Mouse (Mus musculus) heart, embryonic 14.5 days (tissue): ENCODE data around the gene Nipal3. TPM values are rescaled to one million over a fixed set of nuclear protein-coding genes. Genes with fewer than 3 reads are reported as not detected.

Experiments used
- ATAC-seq: fragments of 200-750 bp; cut with Nextera tagmentation; 2 replicates; pipeline ENCODE4 v1.8.0; 2017; ENCODE audit warnings: low read depth, moderate TSS enrichment; ENCODE audit not compliant: insufficient number of reproducible peaks, insufficient read depth, low FRiP score
- H3K27ac ChIP-seq, 2 experiments: fragments of 200-500 bp in 1 of 2; fragments of 300-500 bp in 1 of 2; sonication (generic) in 1 of 2; replicated peaks in 1 of 2; 2 replicates each; pipeline ENCODE4 v1.5.1; 2012 to 2014; ENCODE audit warnings: low read depth in 2 of 2, low read length in 2 of 2, control low read depth in 1 of 2, mild to moderate bottlenecking in 1 of 2, mixed read lengths in 1 of 2; ENCODE audit not compliant: control insufficient read depth in 1 of 2, insufficient read depth in 1 of 2
- H3K27me3 ChIP-seq: fragments of 300-500 bp; sonication (generic); 2 replicates; pipeline ENCODE4 v1.6.1; 2014; ENCODE audit warnings: mild to moderate bottlenecking, low read length, control low read depth; ENCODE audit not compliant: control insufficient read depth, insufficient read depth
- H3K36me3 ChIP-seq: fragments of 300-500 bp; sonication (generic); 2 replicates; pipeline ENCODE4 v1.6.1; 2014; ENCODE audit warnings: mild to moderate bottlenecking, control low read depth, low read length, mixed read lengths; ENCODE audit not compliant: control insufficient read depth, insufficient read depth
- H3K4me1 ChIP-seq, 2 experiments: fragments of 200-500 bp in 1 of 2; fragments of 300-500 bp in 1 of 2; sonication (generic) in 1 of 2; 2 replicates each; pipeline ENCODE4 v1.6.1; 2012 to 2014; ENCODE audit warnings: low read length in 2 of 2, control low read depth in 1 of 2, mixed read lengths in 1 of 2; ENCODE audit not compliant: control insufficient read depth in 2 of 2, insufficient read depth in 2 of 2
- H3K4me2 ChIP-seq: fragments of 300-500 bp; sonication (generic); 2 replicates; pipeline ENCODE4 v1.6.1; 2014; ENCODE audit warnings: mild to moderate bottlenecking, low read length
- H3K4me3 ChIP-seq, 2 experiments: fragments of 200-500 bp in 1 of 2; fragments of 300-500 bp in 1 of 2; sonication (generic) in 1 of 2; 2 replicates each; pipeline ENCODE4 v1.5.1; 2012 to 2014; ENCODE audit warnings: low read length in 2 of 2, mild to moderate bottlenecking in 2 of 2, control low read depth in 1 of 2, low read depth in 1 of 2, moderate library complexity in 1 of 2; ENCODE audit not compliant: control insufficient read depth in 1 of 2, insufficient read depth in 1 of 2
- H3K9ac ChIP-seq: fragments of 300-500 bp; sonication (generic); 2 replicates; pipeline ENCODE4 v1.6.1; 2014; ENCODE audit warnings: mild to moderate bottlenecking, low read length
- H3K9me3 ChIP-seq: fragments of 300-500 bp; sonication (generic); 2 replicates; pipeline ENCODE4 v1.6.1; 2016; ENCODE audit warnings: low read length, control low read depth; ENCODE audit not compliant: control insufficient read depth
- WGBS: fragments of 180-500 bp; shearing (Covaris S2); extraction: QIAGEN DNeasy Blood & Tissue Kit; methylation state at CpG from one replicate; pipeline ENCODE4 v1.1.7; 2014; 5-methylcytosine and 5-hydroxymethylcytosine counted together
- polyA plus RNA-seq: library from polyadenylated mRNA; unstranded; fragments of >200 nt; fragmentation: Nextera tagmentation; extraction: Ambion mirVana; gene quantifications from 2 replicates; pipeline ENCODE4 v1.2.1, GENCODE M21; 2014

The Nipal3 gene
- polyA plus RNA-seq, 1 experiment from 2014 or later = 4.5 TPM

GRCm38 (mm10) chr4:135489256-135489655 is 5.6 kb downstream of the Nipal3 start:
- Histone ChIP-seq H3K36me3 (peaks cover 20% of the 10 kb centered on the region), H3K4me2 (no peak overlapping the region), H3K27ac (no peak overlapping the region), H3K27me3 (no peaks in the 10 kb centered on the region), H3K9me3 (no peaks in the 10 kb centered on the region), H3K4me1 (peaks cover 3% of the 10 kb centered on the region in 2 experiments; a peak in 2 of 4 replicates), H3K4me3 (no peak overlapping the region), H3K9ac (no peak overlapping the region)
- no peak for ATAC-seq
- 89% methylated on average over 7 of the region's 7 CpGs for WGBS

GRCm38 (mm10) chr4:135486352-135486751 is 8.5 kb downstream of the Nipal3 start:
- no peaks in the 10 kb centered on the region for H3K27me3 ChIP-seq
- H3K27ac ChIP-seq = no peak overlapping the region
- no peak overlapping the region for H3K4me2 ChIP-seq
- no peak for ATAC-seq
- no peak overlapping the region for H3K9ac ChIP-seq
- H3K4me3 ChIP-seq = no peak overlapping the region
- peaks cover 24% of the 10 kb centered on the region for H3K36me3 ChIP-seq
- no peaks in the 10 kb centered on the region for H3K9me3 ChIP-seq
- peaks cover 5 to 6% of the 10 kb centered on the region in 2 experiments; a peak in 3 of 4 replicates for H3K4me1 ChIP-seq
- 86% methylated on average over 11 of the region's 11 CpGs for WGBS

- H3K36me3 ChIP-seq = peaks cover 24% of the 10 kb centered on the region
- 85% methylated on average over 10 of the region's 10 CpGs for WGBS
- no peaks in the 10 kb centered on the region for H3K27me3 ChIP-seq
- ATAC-seq = no peak
- H3K4me2 ChIP-seq = no peak overlapping the region
- H3K4me3 ChIP-seq = no peak overlapping the region
- H3K27ac ChIP-seq = no peak overlapping the region
- peaks cover 5 to 6% of the 10 kb centered on the region in 2 experiments; a peak in 3 of 4 replicates for H3K4me1 ChIP-seq
- H3K9me3 ChIP-seq = no peaks in the 10 kb centered on the region
- no peak overlapping the region for H3K9ac ChIP-seq
Measured at GRCm38 (mm10) chr4:135485086-135485485, 9.8 kb downstream of the Nipal3 start.

GRCm38 (mm10) chr4:135480370-135480769 is 14.5 kb downstream of the Nipal3 start:
- H3K9me3 ChIP-seq = no peaks in the 10 kb centered on the region

GRCm38 (mm10) chr4:135477851-135478250 is 17.0 kb downstream of the Nipal3 start:
- Histone ChIP-seq H3K4me2 (no peak overlapping the region), H3K36me3 (peaks cover 8% of the 10 kb centered on the region; the same call in 1 of the 2 replicates), H3K27me3 (no peaks in the 10 kb centered on the region), H3K4me3 (no peak overlapping the region), H3K9ac (no peak overlapping the region), H3K27ac (no peak overlapping the region), H3K4me1 (no peaks in the 10 kb centered on the region), H3K9me3 (no peaks in the 10 kb centered on the region)
- ATAC-seq = no peak
- WGBS = 80% methylated on average over 10 of the region's 10 CpGs

More at GRCm38 (mm10) chr4:135480370-135480769, 14.5 kb downstream of the Nipal3 start:
- H3K4me1 ChIP-seq = peaks cover 5 to 6% of the 10 kb centered on the region in 2 experiments; a peak in 3 of 4 replicates
- H3K4me3 ChIP-seq = no peak overlapping the region
- WGBS = 80% methylated on average over 9 of the region's 9 CpGs
- peaks cover 8% of the 10 kb centered on the region; the same call in 1 of the 2 replicates for H3K36me3 ChIP-seq
- no peak for ATAC-seq
- H3K4me2 ChIP-seq = no peak overlapping the region
- H3K27ac ChIP-seq = no peak overlapping the region
- H3K9ac ChIP-seq = no peak overlapping the region
- no peaks in the 10 kb centered on the region for H3K27me3 ChIP-seq

GRCm38 (mm10) chr4:135463406-135463805 is 31.4 kb downstream of the Nipal3 start:
- H3K27ac ChIP-seq = no peak overlapping the region
- no peaks in the 10 kb centered on the region for H3K27me3 ChIP-seq
- no peak for ATAC-seq
- H3K9ac ChIP-seq = no peak overlapping the region
- H3K4me1 ChIP-seq = no peaks in the 10 kb centered on the region
- H3K4me2 ChIP-seq = no peak overlapping the region
- H3K9me3 ChIP-seq = no peaks in the 10 kb centered on the region
- 83% methylated on average over 11 of the region's 11 CpGs for WGBS
- 0 out of 2 replicates have a peak, but pooled peaks cover 10% of the 10 kb centered on the region for H3K36me3 ChIP-seq
- H3K4me3 ChIP-seq = no peak overlapping the region

- no peaks in the 10 kb centered on the region for H3K9me3 ChIP-seq
- WGBS = 82% methylated on average over 12 of the region's 12 CpGs
- no peak for ATAC-seq
- H3K4me1 ChIP-seq = peaks cover 7 to 14% of the 10 kb centered on the region in 2 experiments
- H3K9ac ChIP-seq = no peak overlapping the region
- H3K36me3 ChIP-seq = no peaks in the 10 kb centered on the region
- H3K27ac ChIP-seq = no peak overlapping the region
- no peak overlapping the region for H3K4me3 ChIP-seq
- no peak overlapping the region for H3K4me2 ChIP-seq
- no peaks in the 10 kb centered on the region for H3K27me3 ChIP-seq
Measured at GRCm38 (mm10) chr4:135453572-135453971, 41.3 kb downstream of the Nipal3 start.

- Histone ChIP-seq H3K4me2 (no peak overlapping the region), H3K9me3 (no peaks in the 10 kb centered on the region), H3K36me3 (no peaks in the 10 kb centered on the region), H3K27ac (no peak overlapping the region), H3K9ac (no peak overlapping the region), H3K4me1 (peaks cover 7 to 14% of the 10 kb centered on the region in 2 experiments), H3K4me3 (no peak overlapping the region), H3K27me3 (no peaks in the 10 kb centered on the region)
- no peak for ATAC-seq
- 69% methylated on average over 6 of the region's 6 CpGs for WGBS
Measured at GRCm38 (mm10) chr4:135453164-135453563, 41.7 kb downstream of the Nipal3 start.
